Mouse (Mus musculus) G1E (cell line): ENCODE data around the gene Mfap4. TPM values are rescaled to one million over a fixed set of nuclear protein-coding genes. Genes with fewer than 3 reads are reported as not detected.

Experiments used
- ATAC-seq: 2 replicates; pipeline ENCODE4 v1.8.0; 2016; ENCODE audit warnings: mild to moderate bottlenecking; ENCODE audit not compliant: insufficient number of reproducible peaks, poor library complexity, low FRiP score, severe bottlenecking; ENCODE audit errors: extremely low read depth
- DNase-seq: peaks from one replicate; pipeline ENCODE4 v3.0.0; 2012; ENCODE audit warnings: low spot score
- H3K27me3 ChIP-seq: 2 replicates; pipeline ENCODE4 v1.6.1; 2012; ENCODE audit warnings: mild to moderate bottlenecking, low read length, inconsistent platforms; ENCODE audit not compliant: insufficient read depth
- H3K36me3 ChIP-seq: replicated peaks from 2 replicates; pipeline ENCODE3; 2012; ENCODE audit warnings: mild to moderate bottlenecking, inconsistent platforms
- H3K4me1 ChIP-seq: 2 replicates; pipeline ENCODE4 v1.6.1; 2012; ENCODE audit warnings: low read depth, low read length, inconsistent platforms, mixed read lengths; ENCODE audit not compliant: insufficient read depth
- H3K4me3 ChIP-seq: 2 replicates; pipeline ENCODE4 v1.5.1; 2012; ENCODE audit warnings: low read depth, mild to moderate bottlenecking, inconsistent platforms, low read length, moderate library complexity, mixed read lengths
- H3K9me3 ChIP-seq: replicated peaks from 2 replicates; pipeline ENCODE4 v1.6.1; 2012; ENCODE audit warnings: inconsistent platforms
- CTCF ChIP-seq: IDR thresholded peaks from 2 replicates; pipeline ENCODE4 v1.5.1; 2012; ENCODE audit warnings: low read depth, low read length, inconsistent platforms, mixed read lengths
- GATA1 ChIP-seq: IDR thresholded peaks from 2 replicates; pipeline ENCODE4 v1.6.1; 2012; ENCODE audit warnings: borderline replicate concordance, low read length, inconsistent platforms, mixed read lengths
- GATA2 ChIP-seq: IDR thresholded peaks from 2 replicates; pipeline ENCODE4 v1.6.1; 2012; ENCODE audit warnings: low read depth, low read length, inconsistent platforms, borderline replicate concordance
- POLR2AphosphoS5 ChIP-seq: IDR thresholded peaks from 2 replicates; pipeline ENCODE4 v1.6.1; 2012; ENCODE audit warnings: low read depth, low read length, inconsistent platforms; ENCODE audit not compliant: insufficient replicate concordance
- TAL1 ChIP-seq: conservative IDR thresholded peaks from 2 replicates; pipeline ENCODE4 v1.6.1; 2012; ENCODE audit warnings: low read depth, low read length, inconsistent platforms, mixed read lengths
- polyA plus RNA-seq: library from polyadenylated mRNA; stranded (reverse); fragments of >175 nt; gene quantifications from 2 replicates; pipeline ENCODE4 v1.2.3, GENCODE M21; 2012
- total RNA-seq, 2 experiments: library from RNA; stranded (forward) in 1 of 2; stranded (reverse) in 1 of 2; fragments of 200-1000 nt in 1 of 2; fragments of >200 nt in 1 of 2; fragmentation: Nextera tagmentation in 1 of 2; gene quantifications; 2 replicates each; pipeline ENCODE4 v1.2.3; 2014 to 2017

Mfap4 gene
- total and polyA plus RNA-seq, 3 experiments = 0.33 TPM; not detected in 2

DNA sequence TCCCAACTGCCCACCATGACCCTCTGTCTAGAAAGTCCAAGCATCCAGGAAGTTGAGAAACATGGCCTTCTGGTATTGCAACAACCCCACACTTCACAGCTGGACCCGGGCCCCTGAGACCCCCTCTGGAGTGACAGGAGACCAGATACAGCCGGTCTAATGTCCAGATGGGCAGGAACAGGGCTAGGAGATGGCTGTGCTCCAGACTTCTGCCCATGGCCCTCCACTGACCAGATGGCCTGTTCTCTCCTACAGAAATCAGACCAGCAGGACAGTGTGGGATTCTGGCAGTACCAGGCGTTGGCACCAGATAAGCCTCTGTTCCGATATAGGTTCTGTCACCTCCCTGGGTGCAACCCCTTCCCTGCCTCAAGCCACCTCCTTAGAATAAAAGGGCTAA lies 16.7 kb upstream of the Mfap4 start:
- TF ChIP-seq CTCF (no peak), TAL1 (no peak)
- ATAC-seq (no peak), DNase-seq (no peak)
- Histone ChIP-seq H3K4me1 (no peaks in the 10 kb centered on the region), H3K27me3 (peaks cover 33% of the 10 kb centered on the region), H3K4me3 (no peak overlapping the region), H3K9me3 (no peaks in the 10 kb centered on the region), H3K36me3 (no peaks in the 10 kb centered on the region)

DNA sequence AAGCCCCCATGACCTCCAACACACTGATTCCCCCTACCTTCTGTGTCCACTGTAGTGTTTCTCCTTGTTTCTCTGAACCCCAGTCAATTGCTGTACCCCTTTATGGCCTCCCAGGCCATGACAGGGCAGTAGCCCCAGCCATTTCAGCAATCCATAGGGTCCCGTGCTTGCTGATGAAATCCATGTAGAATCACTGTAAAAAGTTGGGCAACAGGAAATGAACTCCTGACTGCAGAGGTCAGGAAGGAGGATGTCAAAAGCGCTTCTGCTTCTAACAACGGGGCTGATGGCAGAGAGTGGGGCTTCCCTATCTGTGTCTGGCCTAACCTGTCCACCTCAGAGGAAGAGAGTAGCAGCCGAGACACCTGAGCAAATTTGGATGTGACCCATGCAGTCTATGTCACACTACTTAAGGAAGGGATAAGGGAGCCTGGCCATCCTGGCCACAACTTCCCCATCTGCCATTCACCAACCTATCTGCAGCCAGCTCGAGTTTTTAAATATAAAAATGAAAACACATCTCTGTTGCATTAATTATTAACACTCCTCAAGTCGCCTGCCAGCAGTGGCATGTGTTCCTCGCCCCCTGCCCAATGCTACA lies 15.8 kb upstream of the Mfap4 start:
- Histone ChIP-seq H3K4me1 (no peaks in the 10 kb centered on the region), H3K27me3 (peaks cover 28% of the 10 kb centered on the region), H3K4me3 (no peak overlapping the region), H3K36me3 (no peaks in the 10 kb centered on the region), H3K9me3 (no peaks in the 10 kb centered on the region)
- ATAC-seq = no peak
- DNase-seq = no peak
- TF ChIP-seq GATA2 (no peak), TAL1 (no peak), POLR2AphosphoS5 (no peak), CTCF (no peak), GATA1 (no peak)

DNA sequence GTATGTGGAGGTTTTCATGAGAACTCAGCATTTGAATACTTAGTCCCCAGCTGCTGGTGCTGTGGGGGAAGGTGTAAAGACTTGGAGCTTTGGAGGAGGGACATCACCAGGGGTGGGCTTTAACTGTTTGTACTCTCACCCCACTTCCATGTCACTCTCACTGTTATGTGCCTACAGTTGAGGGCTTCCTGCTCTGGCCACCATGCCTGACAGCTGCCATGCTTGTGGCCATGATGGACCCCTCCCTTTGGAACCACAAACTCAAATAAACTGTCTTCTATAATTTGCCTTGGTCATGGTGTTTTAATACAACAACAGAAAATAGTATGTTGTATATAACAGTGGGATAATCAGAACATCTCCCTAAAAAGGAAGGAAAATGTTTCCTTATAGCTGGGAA lies 14.4 kb upstream of the Mfap4 start:
- peaks cover 21% of the 10 kb centered on the region for H3K27me3 ChIP-seq
- H3K36me3 ChIP-seq = no peaks in the 10 kb centered on the region
- TF ChIP-seq CTCF (no peak), GATA2 (no peak)
- no peak for DNase-seq
- H3K4me3 ChIP-seq = no peak overlapping the region
- H3K4me1 ChIP-seq = no peaks in the 10 kb centered on the region
- ATAC-seq = no peak
- H3K9me3 ChIP-seq = no peaks in the 10 kb centered on the region

DNA sequence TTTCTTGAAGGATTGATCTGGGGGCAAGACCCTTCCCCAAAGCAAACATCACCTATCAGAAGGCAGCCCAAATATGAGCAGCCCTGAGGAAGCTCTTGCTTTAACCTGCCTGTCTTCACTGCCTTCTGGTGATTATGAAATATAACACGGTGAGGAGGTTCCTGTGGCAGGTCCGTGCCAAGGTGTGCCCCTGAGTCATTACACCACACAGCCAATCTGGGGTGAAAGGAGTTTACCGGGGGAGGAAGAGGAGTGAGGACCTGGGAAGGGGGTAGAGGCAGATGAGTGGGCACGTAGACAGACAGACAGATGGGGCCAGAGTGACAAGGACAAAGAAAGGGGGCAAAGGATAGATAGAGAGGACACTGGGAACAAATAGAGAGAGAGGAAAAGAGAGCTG lies 11.6 kb upstream of the Mfap4 start:
- Histone ChIP-seq H3K36me3 (no peaks in the 10 kb centered on the region), H3K9me3 (no peaks in the 10 kb centered on the region), H3K27me3 (peaks cover 13% of the 10 kb centered on the region), H3K4me1 (no peaks in the 10 kb centered on the region), H3K4me3 (no peak overlapping the region)
- ATAC-seq (no peak), DNase-seq (no peak)
- no peak for TF ChIP-seq GATA2
- no peak for TF ChIP-seq TAL1
- TF ChIP-seq GATA1 = no peak
- no peak for TF ChIP-seq CTCF
- no peak for TF ChIP-seq POLR2AphosphoS5

DNA sequence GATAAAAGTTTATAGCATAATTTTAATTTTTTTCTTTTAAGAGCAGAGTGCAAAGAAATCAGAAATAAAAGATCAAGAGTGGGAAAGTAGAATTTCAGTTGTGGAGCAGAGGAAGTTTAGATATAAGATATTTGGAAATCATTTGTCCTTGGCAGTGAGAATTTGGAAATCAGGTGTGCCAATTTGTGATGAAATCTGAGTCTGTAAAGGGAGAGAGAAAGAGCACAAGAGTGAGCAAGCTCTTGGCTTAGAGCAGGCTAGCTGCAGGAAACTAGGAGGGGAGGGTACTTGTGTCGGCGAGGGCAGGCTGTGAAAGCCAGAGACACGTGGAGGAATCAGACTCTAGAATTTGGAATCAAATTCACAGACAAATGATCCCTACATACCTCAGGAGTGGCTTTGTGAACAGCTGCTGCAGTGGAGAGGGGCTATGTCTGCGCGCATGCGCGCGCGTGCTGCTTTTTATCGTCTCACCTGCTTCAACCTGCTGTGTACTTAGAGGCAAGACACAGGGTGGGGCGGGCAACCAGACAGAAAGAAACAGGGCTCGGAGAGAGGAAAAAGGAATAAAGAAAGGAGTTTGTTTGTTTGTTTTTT lies 8.3 kb upstream of the Mfap4 start:
- H3K4me1 ChIP-seq = peaks cover 5% of the 10 kb centered on the region
- ATAC-seq = no peak
- H3K36me3 ChIP-seq = no peaks in the 10 kb centered on the region
- peaks cover 11% of the 10 kb centered on the region for H3K27me3 ChIP-seq
- TF ChIP-seq CTCF (no peak), TAL1 (no peak), POLR2AphosphoS5 (no peak), GATA1 (no peak)
- no peaks in the 10 kb centered on the region for H3K9me3 ChIP-seq
- no peak for DNase-seq
- H3K4me3 ChIP-seq = no peak overlapping the region

DNA sequence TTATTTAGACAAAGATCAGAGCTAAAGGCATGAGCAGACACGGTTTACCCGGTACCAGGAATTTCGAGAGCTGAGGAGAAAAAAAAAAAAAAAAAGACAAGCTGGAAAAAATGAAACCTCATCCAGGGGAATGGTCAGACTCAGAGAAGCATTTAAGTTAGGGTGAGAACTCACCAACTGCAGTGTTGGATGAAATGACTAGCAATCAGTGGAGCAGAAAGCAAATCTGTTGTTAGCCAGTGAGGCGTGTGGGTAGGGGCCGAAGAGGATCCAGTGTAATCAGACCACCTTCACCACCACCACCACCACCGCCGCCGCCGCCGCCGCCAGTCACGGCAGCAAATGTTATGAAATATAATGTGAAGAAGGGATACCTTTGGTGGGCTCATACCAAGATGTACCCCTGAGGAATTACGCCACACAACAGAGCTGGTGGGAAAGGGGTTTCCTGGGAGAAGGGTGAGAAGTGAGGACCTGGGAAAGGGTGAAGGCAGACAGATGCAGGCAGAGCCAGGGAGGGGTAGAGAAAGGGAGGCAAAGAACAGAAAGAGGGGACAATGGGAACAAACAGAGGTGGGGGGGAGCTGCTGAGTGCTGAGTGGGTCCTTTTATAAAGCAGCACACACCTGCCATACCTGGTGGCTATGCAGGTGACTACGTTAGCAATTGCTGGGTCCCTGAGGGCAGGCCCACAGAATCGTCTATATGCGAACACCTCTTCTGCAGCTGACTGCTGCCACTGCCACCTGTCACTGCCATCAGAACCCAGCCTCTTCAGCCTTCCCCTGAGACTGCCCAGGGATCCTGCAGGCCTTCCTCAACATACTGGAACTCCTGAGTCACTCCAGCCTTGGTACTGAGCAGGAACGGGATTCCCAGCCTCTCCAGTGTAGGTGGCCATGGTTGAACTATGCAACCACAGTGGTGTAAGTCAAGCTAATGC lies 7.4 kb upstream of the Mfap4 start:
- H3K27me3 ChIP-seq = peaks cover 11% of the 10 kb centered on the region
- ATAC-seq (no peak), DNase-seq (no peak)
- no peaks in the 10 kb centered on the region for H3K9me3 ChIP-seq
- H3K36me3 ChIP-seq = no peaks in the 10 kb centered on the region
- no peak overlapping the region for H3K4me3 ChIP-seq
- peaks cover 5% of the 10 kb centered on the region for H3K4me1 ChIP-seq
- TF ChIP-seq POLR2AphosphoS5 (no peak), CTCF (no peak), GATA1 (no peak), GATA2 (no peak), TAL1 (no peak)
